Mouse (Mus musculus) liver, adult 10 weeks (tissue): ENCODE results near the gene Gm15114. TPM values are rescaled to one million over a fixed set of nuclear protein-coding genes. Genes with fewer than 3 reads are reported as not detected.

Experiments used
- polyA plus RNA-seq: library from polyadenylated mRNA; stranded (reverse); fragments of 350-450 nt; fragmentation: Illumina TruSeq; extraction: RNeasy Lipid Tissue Mini Kit (QIAGEN cat#74804); gene quantifications from one replicate; pipeline ENCODE4 v1.2.3, GENCODE M21; 2014; ENCODE audit warnings: low read depth, low replicate concordance

The Gm15114 gene
- not detected for polyA plus RNA-seq

GRCm38 (mm10) chrX:148488649-148489048 is at the start of gene Gm15114:
Gene Gm15114 (plus strand): TSS chrX:148488949.

Other genes with a start within 250 kb of the Gm15114 start
- not detected for gene Gm8334, start 126.2 kb downstream of the Gm15114 start, polyA plus RNA-seq
- gene Gm15127, start 174.6 kb downstream of the Gm15114 start, polyA plus RNA-seq, result not detected